Mouse (Mus musculus) T-cell, adult 2 months (primary cell): Measurements from ENCODE around the gene Gm6034.
"Not testable (repeated sequence)": the region's sequence is repeated elsewhere in the genome, so short reads cannot be mapped to it uniquely, and the experiment has no call there.

Experiments
- DNase-seq: peaks from one replicate; pipeline ENCODE4 v3.0.0; 2022; ENCODE audit warnings: low spot score

Gene Gm6034

GRCm38 (mm10) chr17:36042610-36043169, at the start of gene Gm6034, which contains the start of gene H2-T22:
Gene Gm6034, plus strand, starts transcription at chr17:36042961.
Gene H2-T22, minus strand, starts transcription at chr17:36042747.
- peak; percentile 93 for DNase-seq

DNA sequence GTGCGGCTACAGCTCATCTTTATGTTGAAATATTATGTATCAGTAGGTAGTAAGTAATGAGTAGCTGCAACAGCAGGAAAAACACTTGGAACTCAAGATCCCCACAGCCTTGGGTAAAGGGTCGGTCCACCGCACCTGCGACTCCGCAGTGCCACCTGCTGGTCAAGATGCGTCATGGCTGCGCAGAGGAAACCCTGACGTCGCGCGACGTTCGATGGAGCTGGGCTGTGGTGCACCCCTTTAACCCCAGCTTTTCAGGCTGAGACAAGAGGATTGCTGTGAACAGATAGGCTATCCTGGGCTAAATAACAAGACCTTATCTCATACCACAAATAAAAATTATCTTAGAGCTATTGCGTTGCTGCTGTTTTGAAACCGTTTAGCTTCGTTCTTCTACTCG, 49.1 kb upstream of the Gm6034 start:
- peak; percentile 86 for DNase-seq

DNA sequence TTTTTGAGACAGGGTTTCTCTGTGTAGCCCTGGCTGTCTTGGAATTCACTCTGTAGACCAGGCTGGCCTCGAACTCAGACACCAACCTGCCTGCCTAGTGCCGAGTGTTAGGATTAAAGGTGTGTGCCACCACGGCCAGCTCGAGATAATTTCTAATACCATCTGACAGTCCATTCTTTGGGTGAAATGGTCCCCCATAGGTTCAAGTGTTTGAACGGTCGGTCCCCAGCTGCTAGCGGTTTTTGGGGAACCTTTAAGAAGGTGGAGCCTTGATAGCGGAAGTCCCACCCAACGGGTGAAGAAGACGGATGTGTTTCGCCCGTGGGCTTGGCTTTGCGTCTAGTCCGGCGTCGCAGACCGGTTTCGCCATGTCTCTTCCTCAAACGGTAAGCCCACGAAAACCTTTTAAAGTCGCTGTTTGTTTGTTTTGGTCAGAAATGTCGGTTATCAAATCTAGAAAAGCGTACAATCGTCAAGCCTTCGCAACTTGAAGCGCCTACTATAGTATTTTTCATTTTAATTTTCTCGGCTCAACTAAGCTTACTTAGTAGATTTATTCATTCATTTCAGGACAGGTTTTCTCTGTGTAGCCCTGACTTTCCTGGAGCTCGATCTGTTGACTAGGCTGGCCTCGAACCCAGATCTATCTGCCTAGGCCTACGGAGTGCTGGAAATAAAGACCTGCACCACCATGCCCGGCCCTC, 48.4 kb upstream of the Gm6034 start:
- DNase-seq = peak; percentile 60

- DNase-seq = peak; percentile 28
Observed at GRCm38 (mm10) chr17:35994879-35995240, 47.9 kb upstream of the Gm6034 start.

- peak; percentile 97 for DNase-seq
Observed at GRCm38 (mm10) chr17:35996949-35997348, 45.8 kb upstream of the Gm6034 start.

DNA sequence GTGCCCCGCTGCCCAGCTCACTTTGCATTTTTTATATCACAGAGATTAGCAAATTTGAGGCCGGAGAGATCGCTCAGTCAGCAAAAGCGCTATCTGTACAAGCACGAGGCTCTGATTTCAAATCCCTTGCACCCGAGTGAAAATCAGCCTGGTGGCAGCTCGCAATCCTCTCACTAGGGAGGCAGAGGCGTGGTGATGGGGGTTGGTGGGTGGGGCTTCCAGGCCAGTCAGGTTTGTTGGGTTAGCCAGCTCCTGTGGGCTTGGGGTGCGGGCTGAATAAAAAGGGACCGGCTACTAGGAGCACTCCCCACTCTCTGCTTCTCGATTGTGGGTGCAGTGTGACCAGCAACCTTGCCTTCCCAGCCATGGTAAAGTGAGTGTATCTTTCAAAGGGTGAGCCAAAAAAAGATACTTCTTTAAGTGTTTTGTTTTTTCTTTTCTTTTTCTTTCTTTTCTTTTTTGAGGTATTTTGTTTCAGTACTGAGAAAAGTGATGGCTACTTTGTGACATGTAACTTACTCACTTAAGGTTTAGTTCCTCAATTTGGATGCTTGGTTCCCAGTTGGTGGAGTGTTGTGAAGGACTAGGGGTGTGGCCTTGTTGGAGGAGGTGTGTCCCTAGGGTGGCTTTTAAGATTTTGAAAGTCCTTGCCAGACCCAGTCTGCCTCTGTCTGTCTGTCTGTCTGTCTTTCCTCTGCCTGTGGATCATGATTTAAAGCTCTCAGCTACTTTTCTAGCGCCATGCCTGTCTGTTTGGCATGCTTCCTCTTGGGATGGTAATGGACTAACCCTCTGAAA, 44.8 kb upstream of the Gm6034 start:
- DNase-seq = peak; percentile 40

GRCm38 (mm10) chr17:35998545-35999305, 44.0 kb upstream of the Gm6034 start:
- no peak for DNase-seq

GRCm38 (mm10) chr17:35999356-35999755, 43.4 kb upstream of the Gm6034 start:
- peak; percentile 88 for DNase-seq

DNA sequence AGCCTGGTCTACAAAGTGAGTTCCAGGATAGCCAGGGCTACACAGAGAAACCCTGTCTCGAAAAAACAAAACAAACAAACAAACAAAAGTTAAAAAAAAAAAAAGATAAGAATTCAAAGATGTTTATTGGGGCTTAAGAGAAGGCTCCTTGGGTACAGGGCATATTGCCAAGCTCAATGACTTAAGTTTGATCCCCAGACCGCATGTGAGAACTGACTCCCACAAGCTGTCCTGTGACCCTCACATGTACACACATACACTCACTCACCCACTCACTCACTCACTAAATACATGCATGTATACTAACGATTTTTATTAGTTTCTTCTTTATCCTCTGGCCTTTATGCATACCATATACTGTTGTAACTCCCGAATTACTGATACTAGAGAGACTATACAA, 42.4 kb upstream of the Gm6034 start:
- DNase-seq = no peak

DNA sequence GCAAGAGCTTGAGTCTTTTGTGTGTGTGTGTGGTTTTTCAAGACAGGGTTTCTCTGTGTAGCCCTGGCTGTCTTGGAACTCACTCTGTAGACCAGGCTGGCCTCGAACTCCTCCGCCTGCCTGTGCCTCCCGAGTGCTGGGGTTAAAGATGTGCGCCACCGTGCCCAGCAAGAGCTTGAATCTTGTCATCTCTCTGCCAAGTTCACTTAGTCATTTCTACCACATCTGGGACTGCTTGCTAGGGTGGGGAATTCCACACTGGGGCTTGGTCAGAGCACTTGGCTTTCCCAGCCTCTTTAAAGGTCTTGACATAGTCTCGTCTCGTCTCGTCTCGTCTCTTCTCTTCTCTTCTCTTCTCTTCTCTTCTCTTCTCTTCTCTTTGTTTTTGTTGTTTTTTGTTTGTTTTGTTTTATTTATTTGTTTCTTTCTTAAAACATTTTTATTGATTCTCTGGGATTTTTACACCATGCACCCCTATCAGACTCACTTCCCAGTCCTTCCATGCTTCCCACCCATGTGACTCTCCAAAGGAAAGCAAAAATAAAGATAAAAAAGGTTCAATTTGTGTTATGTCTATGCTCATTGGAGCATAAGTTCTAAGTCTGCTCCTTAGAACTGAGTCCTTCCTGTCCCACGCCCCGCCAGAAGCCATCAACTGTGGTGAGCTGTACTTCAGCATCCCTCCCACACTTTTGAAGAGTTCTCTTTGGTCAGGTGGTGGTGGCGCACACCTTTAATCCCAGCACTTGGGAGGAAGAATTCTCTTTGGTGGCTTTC, 41.5 kb upstream of the Gm6034 start:
- DNase-seq = peak; percentile 62

- DNase-seq = peak; percentile 41
Observed at GRCm38 (mm10) chr17:36001966-36002365, 40.8 kb upstream of the Gm6034 start.

DNA sequence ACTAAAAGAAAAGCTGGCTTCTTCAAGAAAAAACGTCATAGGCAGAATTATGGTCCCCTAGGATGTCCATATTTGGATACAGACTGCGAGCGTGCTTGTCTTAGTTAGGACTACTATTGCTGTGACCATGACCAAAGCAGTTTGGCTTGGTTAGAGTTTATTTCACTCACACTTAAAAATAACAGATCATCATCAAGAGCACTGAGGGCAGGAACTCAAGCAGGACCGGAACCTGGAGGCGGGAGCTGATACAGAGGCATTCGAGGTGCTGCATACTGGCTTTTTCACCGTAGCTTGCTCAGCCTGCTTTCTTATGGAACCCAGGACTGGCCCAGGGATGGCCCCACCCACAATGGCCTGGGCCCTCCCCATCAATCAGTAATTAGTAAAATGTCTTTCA, 39.4 kb upstream of the Gm6034 start:
- DNase-seq = no peak

DNA sequence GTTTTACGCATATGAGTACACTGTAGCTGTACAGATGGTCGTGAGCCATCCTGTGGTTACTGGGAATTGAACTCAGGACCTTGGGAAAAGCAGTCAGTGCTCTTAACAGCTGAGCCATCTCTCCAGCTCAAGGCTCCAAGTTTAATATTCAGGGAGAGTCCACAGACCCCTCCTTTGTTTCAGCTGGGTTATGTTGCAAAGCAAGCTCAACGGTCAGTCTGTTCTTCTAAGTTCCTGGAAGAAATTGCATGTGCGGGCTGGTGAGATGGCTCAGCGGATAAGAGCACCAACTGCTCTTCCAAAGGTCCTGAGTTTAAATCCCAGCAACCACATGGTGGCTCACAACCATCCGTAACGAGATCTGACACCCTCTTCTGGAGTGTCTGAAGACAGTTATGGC, 38.4 kb upstream of the Gm6034 start:
- not testable (repeated sequence) for DNase-seq

DNA sequence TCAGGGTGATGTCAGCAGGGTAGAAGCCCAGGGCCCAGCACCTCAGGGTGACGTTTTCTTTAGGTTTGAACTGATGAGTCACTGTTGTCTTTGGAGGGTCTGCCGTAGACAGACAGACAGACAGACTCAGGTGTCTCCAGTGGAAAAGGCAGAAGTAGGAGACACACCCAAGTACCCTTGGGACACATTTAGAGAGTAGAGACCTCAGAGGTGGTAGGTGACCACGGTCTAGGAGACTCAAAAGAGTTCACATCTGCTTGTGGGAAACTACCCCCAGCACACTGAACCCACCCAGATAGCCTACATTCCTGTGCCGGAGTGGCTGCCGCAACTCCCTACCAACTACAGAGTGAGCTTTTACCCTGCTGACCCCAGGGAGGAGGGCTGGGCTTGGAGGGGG, 27.8 kb upstream of the Gm6034 start:
- no peak for DNase-seq

DNA sequence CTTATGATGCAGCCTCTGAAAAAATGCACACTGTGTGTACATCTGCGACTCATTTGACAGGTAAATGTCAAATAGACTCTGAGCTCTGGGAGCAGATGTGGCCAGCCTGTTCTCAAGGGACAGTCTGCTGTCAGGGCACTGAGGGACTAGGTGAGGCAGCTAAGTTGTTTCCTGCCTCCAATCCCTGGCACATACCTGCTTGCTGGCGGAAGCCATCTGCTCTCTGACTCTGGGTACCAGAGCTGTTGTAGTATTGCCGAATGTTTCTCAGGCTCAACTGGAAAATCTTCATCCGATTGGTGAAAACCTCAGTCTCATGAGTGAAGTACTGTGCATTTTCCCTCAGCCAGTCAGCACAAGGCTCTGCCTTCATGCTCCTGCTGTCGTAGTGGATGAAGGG, 25.7 kb upstream of the Gm6034 start:
- no peak for DNase-seq

- DNase-seq = no peak
Observed at GRCm38 (mm10) chr17:36018979-36019378, 23.8 kb upstream of the Gm6034 start.

- no peak for DNase-seq
Observed at GRCm38 (mm10) chr17:36019519-36019918, 23.2 kb upstream of the Gm6034 start.

DNA sequence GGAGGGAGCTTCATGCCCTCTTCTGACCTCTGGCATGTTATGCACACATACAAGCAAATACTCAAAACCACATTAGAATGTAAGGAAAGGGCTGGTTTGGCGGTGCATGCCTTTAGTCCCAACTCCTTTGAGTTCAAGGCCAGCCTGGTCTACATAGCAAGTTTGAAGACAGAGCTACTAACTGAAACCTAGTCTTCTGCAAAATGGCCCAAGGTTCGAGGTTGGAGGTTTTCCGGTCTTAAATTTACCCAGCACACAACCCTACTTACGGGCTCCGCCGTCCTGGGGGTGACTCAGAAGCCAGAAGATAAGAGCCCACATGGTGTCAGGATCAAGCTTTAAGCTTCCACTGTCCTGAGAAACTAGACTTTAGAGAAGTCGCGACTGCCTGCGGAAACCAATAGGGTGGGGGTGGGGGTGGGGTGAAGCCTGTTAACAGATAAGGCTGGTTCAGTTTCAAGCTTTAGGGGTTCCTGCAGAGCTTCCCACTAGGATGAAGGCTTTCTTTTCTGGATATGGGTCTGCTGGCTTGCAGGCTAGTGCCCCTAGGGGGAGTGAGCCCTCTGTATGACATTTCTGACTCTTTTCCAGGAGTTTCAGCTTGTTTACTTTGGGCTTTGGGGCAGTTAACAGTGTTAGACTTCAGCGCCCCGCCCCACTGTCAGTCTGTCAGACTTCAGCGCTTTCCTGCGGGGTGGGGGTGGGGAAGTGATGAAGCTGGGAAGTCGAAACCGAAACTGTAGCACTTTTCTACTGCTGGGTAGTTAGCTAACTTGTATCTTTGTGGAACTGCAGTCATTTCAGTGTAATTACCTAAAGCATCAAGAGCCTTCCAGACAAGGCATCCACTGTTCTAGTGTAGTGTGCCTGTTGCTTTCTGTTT, 22.3 kb upstream of the Gm6034 start, which contains the start of gene H2-T24:
H2-T24 (minus strand) TSS at position 370 of the 883 bp plus-strand sequence.
- DNase-seq = peak; percentile 83

- no peak for DNase-seq
Observed at GRCm38 (mm10) chr17:36021309-36021708, 21.5 kb upstream of the Gm6034 start.

DNA sequence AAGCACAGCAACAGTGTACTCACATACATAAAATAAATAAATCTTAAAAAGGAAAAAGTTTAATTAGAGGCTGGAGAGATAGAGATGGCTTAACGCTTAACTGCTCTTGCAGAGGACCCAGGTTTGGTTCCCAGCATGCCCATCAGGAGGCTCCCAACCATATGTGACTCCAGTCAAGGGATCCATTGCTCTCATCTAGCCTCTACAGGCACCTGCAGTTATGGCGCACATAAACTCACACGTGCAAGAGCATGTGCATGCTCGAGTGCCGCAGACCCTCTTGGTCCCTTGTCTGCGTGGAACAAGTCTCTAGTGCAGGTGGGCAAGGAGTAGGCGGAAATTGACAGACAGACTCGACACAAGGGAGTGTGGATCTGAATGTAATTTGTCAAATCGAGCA, 20.7 kb upstream of the Gm6034 start:
- no peak for DNase-seq
